Mouse (Mus musculus) olfactory bulb, adult 2 months (tissue): Measurements from ENCODE around the gene Ccdc24.

Source experiments
- CTCF ChIP-seq: fragments of 200-500 bp; IDR thresholded peaks from 2 replicates; pipeline ENCODE4 v1.5.1; 2012; ENCODE audit warnings: low read depth, mild to moderate bottlenecking, low read length, moderate library complexity; ENCODE audit not compliant: insufficient read depth
- POLR2A ChIP-seq: fragments of 200-500 bp; IDR thresholded peaks from 2 replicates; pipeline ENCODE4 v1.6.1; 2012; ENCODE audit warnings: mild to moderate bottlenecking, low read depth, low read length, moderate library complexity; ENCODE audit not compliant: insufficient read depth

- TF ChIP-seq POLR2A (no peak), CTCF (no peak)
Measured at GRCm38 (mm10) chr4:117904761-117905160, 32.4 kb upstream of the Ccdc24 start.
